Mouse (Mus musculus): ENCODE results near the gene Pnldc1. TPM values are rescaled to one million over a fixed set of nuclear protein-coding genes. Genes with fewer than 3 reads are reported as not detected.
"Not testable (repeated sequence)": the region's sequence is repeated elsewhere in the genome, so short reads cannot be mapped to it uniquely, and the experiment has no call there.

Pnldc1 gene
- total and polyA plus RNA-seq, 2 experiments from 2014 or later, result 0.90 to 1.2 TPM

DNA sequence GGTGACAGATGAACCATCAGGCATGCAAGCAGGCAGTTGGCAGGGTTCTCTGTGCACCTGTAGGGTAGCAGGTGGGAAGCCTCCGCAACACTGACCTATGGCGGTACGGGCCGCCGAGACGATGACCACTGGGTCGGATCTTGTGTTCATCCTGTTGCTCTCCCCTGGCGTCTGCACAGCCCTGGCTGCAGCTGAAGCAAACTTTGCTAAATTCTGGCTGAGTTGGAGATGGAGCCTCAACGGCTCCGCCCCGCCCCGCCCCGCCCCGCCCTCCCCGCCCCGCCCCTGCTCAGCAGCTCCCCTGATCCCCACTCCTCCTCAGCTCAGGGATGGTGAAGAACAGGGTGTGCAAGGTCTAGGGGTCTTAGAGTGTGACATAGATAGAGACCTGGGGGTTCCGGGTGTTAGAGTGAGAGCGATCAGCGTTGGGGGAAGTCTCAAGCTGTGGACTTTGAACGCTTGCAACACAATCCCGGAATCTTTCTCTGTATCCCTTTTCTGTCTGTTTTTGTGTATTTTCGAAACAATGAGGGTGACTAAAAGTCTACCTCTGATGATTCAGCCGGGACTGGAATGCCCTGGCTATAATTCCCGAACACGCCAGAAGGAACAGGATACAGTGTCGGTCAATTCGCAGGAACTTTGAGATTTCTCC is 30.2 kb upstream of the Pnldc1 start, which contains the start of gene Acat3:
Gene Acat3 (minus strand): TSS at position 450 of the 655 bp plus-strand sequence.
- H3K27ac ChIP-seq (ENCODE audit: low read depth, low read length), result no peak within 1 kb of the TSS
- 12% methylated on average over 27 of the region's 27 CpGs for WGBS
- no peaks in the 10 kb centered on the region for H3K9me3 ChIP-seq (ENCODE audit: low read length)
- DNase-seq, result no peak
- no peaks in the 10 kb centered on the region for H3K27me3 ChIP-seq (ENCODE audit: insufficient read depth, low read length)
- H3K4me1 ChIP-seq (ENCODE audit: insufficient read depth), result no peaks in the 10 kb centered on the region
- ATAC-seq, result peak; percentile 54
- no peak for TF ChIP-seq CTCF (IDR thresholded peaks at IDR 0.05; ENCODE audit: low read depth)
- peak within 1 kb of the TSS; percentile 22; the same call in 1 of the 2 replicates for H3K9ac ChIP-seq
- H3K36me3 ChIP-seq (ENCODE audit: insufficient read depth), result peaks cover 29% of the 10 kb centered on the region
- peak within 1 kb of the TSS; percentile 44 for H3K4me2 ChIP-seq (ENCODE audit: low read depth)
- H3K4me3 ChIP-seq (ENCODE audit: low read depth, low read length), result peak within 1 kb of the TSS; percentile 19

DNA sequence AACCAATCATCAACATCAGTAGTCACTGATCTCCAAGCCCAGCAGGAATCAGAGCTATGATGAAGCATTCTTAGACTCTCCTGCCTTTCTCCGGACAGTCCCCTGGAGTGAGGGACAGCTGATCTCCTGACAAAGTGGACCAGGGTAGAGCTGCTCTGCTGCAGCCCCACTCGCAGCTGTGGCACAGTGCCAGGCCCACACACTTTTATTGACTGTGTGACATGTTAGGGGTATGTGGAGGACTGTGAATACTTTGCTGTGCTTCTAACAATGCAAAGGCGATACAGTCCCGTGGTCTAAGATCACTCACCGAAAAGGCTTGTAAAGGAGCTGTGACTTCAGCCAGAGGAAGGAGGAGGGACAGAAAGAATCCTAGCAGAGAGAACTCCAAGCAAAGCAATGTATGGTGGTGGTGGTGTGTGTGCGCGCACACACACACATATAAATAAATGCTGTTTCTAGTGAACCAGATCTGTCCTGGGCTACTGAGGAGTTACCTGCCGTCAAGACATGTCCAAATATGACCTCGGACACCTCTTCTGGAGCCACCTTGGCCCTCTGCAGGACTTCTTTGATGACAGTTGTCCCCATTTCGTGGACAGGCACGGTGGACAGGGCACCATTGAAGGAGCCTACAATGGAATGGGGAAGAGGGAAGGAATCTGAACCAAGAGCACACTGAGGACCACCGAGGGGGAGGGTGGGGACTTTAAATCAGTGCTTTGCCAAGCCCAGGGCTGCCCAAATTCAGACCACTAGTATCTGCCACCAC is 29.5 kb upstream of the Pnldc1 start:
- H3K27me3 ChIP-seq (ENCODE audit: insufficient read depth, low read length); H3K4me1 ChIP-seq (ENCODE audit: insufficient read depth); H3K9me3 ChIP-seq (ENCODE audit: low read length); H3K9ac ChIP-seq; H3K27ac ChIP-seq (ENCODE audit: low read depth, low read length); DNase-seq; H3K4me3 ChIP-seq (ENCODE audit: low read depth, low read length): not testable (repeated sequence)
- 36% methylated on average over 2 of the region's 12 CpGs for WGBS
- Histone ChIP-seq H3K4me2 (ENCODE audit: low read depth) (peak overlapping the region; percentile 44), H3K36me3 (ENCODE audit: insufficient read depth) (peaks cover 22% of the 10 kb centered on the region)
- ATAC-seq, result peak; percentile 47; the same call in 1 of the 2 replicates

DNA sequence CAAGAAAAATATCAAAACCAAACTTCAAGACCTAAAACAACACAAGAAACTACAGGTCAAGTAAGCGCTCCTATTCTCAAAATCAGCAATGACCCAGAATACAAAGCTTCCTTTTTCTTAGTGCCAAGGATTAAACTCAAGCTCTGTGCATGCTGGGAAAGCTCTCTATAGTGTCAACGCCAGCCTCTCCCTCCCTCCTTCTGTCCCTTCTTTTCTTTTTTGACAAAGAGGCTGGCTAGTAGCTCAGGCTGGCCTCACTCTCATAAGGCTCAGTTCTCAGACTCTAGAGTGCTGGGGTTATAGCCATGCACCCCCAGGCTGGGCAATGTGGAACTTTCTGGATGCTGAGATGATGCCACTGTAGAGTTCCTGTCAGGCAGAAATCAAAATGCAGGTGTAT is 28.0 kb upstream of the Pnldc1 start:
- H3K36me3 ChIP-seq (ENCODE audit: insufficient read depth), result peaks cover 12% of the 10 kb centered on the region
- no peak for TF ChIP-seq CTCF (IDR thresholded peaks at IDR 0.05; ENCODE audit: low read depth)
- no peaks in the 10 kb centered on the region for H3K4me1 ChIP-seq (ENCODE audit: insufficient read depth)
- 15% methylated on average over 2 of the region's 2 CpGs for WGBS
- ATAC-seq (peak; percentile 26; the same call in 1 of the 2 replicates), DNase-seq (no peak)
- H3K4me2 ChIP-seq (ENCODE audit: low read depth), result no peak overlapping the region
- no peaks in the 10 kb centered on the region for H3K9me3 ChIP-seq (ENCODE audit: low read length)
- H3K27me3 ChIP-seq (ENCODE audit: insufficient read depth, low read length), result no peaks in the 10 kb centered on the region
- no peak overlapping the region for H3K9ac ChIP-seq
- no peak overlapping the region for H3K27ac ChIP-seq (ENCODE audit: low read depth, low read length)
- no peak overlapping the region for H3K4me3 ChIP-seq (ENCODE audit: low read depth, low read length)

DNA sequence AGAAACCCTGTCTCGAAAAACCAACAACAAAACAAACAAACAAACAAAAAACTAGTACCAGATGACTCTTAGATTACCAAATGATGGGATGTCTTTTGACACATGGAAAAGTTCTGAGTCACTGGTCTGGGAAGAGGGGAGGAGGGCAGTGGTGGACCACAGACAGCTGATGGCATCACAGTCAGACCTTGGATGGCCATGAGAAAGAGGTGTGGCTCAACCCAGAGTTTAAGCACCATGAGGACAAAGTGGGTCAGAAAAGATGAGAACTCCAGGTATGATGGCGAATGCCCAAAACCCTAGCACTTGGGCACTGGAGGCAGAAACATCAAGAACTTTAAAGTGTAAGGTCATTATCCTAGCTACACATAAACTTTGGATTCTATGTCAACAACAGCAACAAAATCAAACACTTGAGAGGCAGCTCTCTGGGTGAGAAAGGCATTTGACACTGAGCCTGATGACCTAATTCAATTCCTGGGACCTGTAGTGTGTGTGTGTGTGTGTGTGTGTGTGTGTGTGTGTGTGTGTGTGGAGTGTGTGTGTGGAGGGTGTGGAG is 27.5 kb upstream of the Pnldc1 start:
- ATAC-seq (no peak), DNase-seq (no peak)
- no peak overlapping the region for H3K4me3 ChIP-seq (ENCODE audit: low read depth, low read length)
- no peaks in the 10 kb centered on the region for H3K9me3 ChIP-seq (ENCODE audit: low read length)
- H3K4me2 ChIP-seq (ENCODE audit: low read depth), result no peak overlapping the region
- H3K27me3 ChIP-seq (ENCODE audit: insufficient read depth, low read length), result no peaks in the 10 kb centered on the region
- H3K4me1 ChIP-seq (ENCODE audit: insufficient read depth), result no peaks in the 10 kb centered on the region
- TF ChIP-seq CTCF (IDR thresholded peaks at IDR 0.05; ENCODE audit: low read depth), result no peak
- H3K27ac ChIP-seq (ENCODE audit: low read depth, low read length), result no peak overlapping the region
- WGBS, result 85% methylated on average over 2 of the region's 2 CpGs
- no peak overlapping the region for H3K9ac ChIP-seq
- H3K36me3 ChIP-seq (ENCODE audit: insufficient read depth), result peaks cover 6% of the 10 kb centered on the region; the same call in 1 of the 2 replicates

DNA sequence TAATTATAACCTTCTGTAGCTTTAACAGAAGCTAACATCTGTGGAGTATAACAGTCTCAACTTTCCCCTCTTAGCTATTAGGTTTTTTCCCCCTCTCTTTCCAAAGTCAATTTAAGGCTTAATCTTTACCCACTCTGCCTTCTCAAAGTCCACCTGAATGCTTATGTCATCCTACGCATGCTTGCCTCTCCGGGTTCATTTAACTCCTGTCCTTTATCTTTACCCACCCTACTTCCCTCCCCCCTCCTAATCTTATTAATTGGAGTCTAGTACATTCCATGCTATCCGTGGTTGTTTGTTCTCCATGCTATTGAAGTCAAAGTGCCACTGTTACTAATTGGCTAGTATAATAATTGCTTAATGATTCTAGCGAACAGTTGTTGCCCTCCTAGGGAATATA is 25.7 kb upstream of the Pnldc1 start:
- WGBS, result 14% methylated on average over 4 of the region's 4 CpGs
- Histone ChIP-seq H3K4me1 (ENCODE audit: insufficient read depth) (no peaks in the 10 kb centered on the region), H3K36me3 (ENCODE audit: insufficient read depth) (no peaks in the 10 kb centered on the region), H3K4me3 (ENCODE audit: low read depth, low read length) (no peak overlapping the region), H3K27me3 (ENCODE audit: insufficient read depth, low read length) (no peaks in the 10 kb centered on the region), H3K9me3 (ENCODE audit: low read length) (no peaks in the 10 kb centered on the region), H3K4me2 (ENCODE audit: low read depth) (no peak overlapping the region), H3K9ac (no peak overlapping the region), H3K27ac (ENCODE audit: low read depth, low read length) (no peak overlapping the region)
- ATAC-seq, result no peak
- no peak for DNase-seq
- no peak for TF ChIP-seq CTCF (IDR thresholded peaks at IDR 0.05; ENCODE audit: low read depth)

DNA sequence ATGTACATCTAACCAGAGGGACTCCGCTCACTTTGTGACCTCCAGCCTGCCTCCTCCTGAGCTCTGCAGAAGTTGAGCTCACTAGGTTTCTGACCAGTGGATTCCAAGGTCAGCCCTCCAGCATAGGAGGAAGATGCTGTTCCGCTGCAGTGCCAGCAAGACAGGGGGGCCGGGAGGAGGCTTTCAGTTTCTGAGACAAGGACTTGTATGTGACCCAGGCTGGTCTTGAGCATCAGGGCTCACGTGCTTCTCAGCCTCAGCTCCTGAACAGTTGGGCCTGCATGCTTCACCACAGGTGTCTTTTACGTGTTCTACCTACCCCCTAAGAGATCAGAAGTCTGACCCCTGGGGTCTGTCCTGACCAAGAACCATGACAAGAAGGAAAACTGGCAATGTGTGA is 21.5 kb upstream of the Pnldc1 start:
- not testable (repeated sequence) for H3K4me1 ChIP-seq (ENCODE audit: insufficient read depth); H3K4me3 ChIP-seq (ENCODE audit: low read depth, low read length); ATAC-seq; H3K9ac ChIP-seq; DNase-seq; H3K9me3 ChIP-seq (ENCODE audit: low read length); H3K27me3 ChIP-seq (ENCODE audit: insufficient read depth, low read length); H3K36me3 ChIP-seq (ENCODE audit: insufficient read depth); H3K4me2 ChIP-seq (ENCODE audit: low read depth); H3K27ac ChIP-seq (ENCODE audit: low read depth, low read length)
- 88% methylated on average over 5 of the region's 5 CpGs for WGBS

DNA sequence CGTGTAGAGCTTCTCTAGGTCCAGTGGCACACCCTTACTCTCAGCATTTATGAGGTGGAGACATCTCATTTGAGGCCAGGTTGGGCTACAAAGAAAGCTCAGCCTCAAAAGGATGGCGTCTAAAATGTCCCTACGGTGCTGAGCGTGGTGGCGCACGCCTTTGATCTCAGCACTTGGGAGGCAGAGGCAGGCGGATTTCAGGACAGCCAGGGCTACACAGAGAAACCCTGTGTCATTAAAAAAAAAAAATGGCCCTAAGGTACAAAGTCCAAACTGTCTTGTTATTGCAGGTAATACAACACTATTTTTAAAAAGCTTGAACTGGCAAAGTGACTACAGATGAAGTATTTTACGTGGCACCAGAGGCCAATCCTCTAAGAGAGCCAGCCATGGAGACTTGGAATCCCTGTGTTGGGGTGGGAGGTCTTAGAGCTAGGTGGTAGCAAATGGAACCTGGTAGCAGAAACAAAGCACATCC is 15.7 kb upstream of the Pnldc1 start:
- ATAC-seq (no peak), DNase-seq (no peak)
- no peak overlapping the region for H3K27ac ChIP-seq (ENCODE audit: low read depth, low read length)
- peaks cover 53% of the 10 kb centered on the region for H3K36me3 ChIP-seq (ENCODE audit: insufficient read depth)
- no peak overlapping the region for H3K9ac ChIP-seq
- no peak overlapping the region for H3K4me3 ChIP-seq (ENCODE audit: low read depth, low read length)
- H3K9me3 ChIP-seq (ENCODE audit: low read length), result no peaks in the 10 kb centered on the region
- H3K4me2 ChIP-seq (ENCODE audit: low read depth), result no peak overlapping the region
- TF ChIP-seq CTCF (IDR thresholded peaks at IDR 0.05; ENCODE audit: low read depth), result no peak
- WGBS, result 87% methylated on average over 8 of the region's 8 CpGs
- no peaks in the 10 kb centered on the region for H3K4me1 ChIP-seq (ENCODE audit: insufficient read depth)
- H3K27me3 ChIP-seq (ENCODE audit: insufficient read depth, low read length), result no peaks in the 10 kb centered on the region

Measured in forebrain, postnatal 0 days (tissue).